Mouse (Mus musculus): ENCODE results near the gene Nxnl2.

DNA sequence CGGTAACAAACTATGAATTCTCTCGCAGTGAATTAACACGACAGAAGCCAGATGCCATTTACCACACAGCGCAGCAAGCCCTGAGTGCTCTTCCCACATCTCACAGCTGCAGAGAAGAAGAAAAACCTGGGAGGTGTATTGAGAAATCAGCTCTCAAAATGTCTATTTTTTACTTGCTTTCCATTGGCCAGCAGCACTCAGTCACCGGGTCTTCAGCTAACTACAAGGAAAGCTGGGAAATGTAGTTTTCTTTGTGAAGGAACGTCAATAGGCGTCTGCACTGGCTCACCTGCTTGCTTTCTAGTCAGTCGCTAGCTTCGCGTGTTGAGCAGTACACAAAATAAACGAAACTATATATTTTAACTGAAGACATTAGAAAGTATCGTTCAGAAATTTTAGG, 37.1 kb downstream of the Nxnl2 start:
- TF ChIP-seq CTCF (conservative IDR thresholded peaks at IDR 0.05; ENCODE audit: insufficient read depth, insufficient read length, low read depth, low read length) (no peak), POLR2A (IDR thresholded peaks at IDR 0.05; ENCODE audit: low read depth, low read length) (no peak)
